In the genomic region with DNA sequence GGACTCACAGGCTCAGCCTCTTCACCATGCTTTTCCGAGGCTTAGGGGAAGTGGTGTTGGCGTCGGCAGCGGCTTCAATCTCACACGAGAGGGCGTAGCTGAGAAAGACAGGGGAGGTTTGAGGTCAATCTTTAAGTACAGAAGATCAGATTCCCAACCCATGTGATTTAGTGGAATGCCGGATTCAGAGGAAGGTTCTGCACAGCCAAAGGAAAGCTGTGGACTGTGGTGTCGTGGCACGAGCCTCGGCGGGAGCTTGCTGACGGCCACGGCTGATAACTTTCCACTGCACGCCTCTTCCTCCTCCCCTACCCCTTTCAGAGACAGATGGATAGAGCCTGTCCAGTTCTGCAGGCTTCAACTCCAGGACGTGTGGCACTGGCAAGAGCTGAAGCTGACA, we compare ENCODE assay signal across 9 mouse cellular contexts.
DNase-seq lines count a peak whose midpoint lies in the region; ATAC-seq and TF ChIP-seq lines count a peak whose summit lies in the region.
"Had no signal": no experiment of that assay in that cellular context is flagged by ENCODE, and none has a peak within 500 bp of the region (broad histone marks: within the 10 kb centered on the region; RNA-seq: fewer than 3 reads in every experiment).

No protein-coding gene starts in this region.

- peak; percentile 9 for DNase-seq in midbrain, embryonic 14.5 days
- peak; percentile 33 for DNase-seq in retina, postnatal 1 day
- no peak for DNase-seq in c-Kit-positive CD71-positive TER-119-positive erythroid progenitor cells, embryonic 14.5 days (ENCODE audit: low spot score)
- no peak for DNase-seq in layer of hippocampus, adult 11-12 months (ENCODE audit: low spot score)
- no peak for DNase-seq in left cerebral cortex, postnatal 25 days (ENCODE audit: low spot score in 2 of 2)

- no peak overlapping the region for H3K4me3 ChIP-seq in midbrain, embryonic 14.5 days (replicated peaks; ENCODE audit: low read depth, low read length)
- H3K4me3 ChIP-seq in midbrain, embryonic 15.5 days: no peak overlapping the region
- H3K4me3 ChIP-seq in embryonic fibroblast, embryonic 13.5 days (ENCODE audit: insufficient read depth, low read length): no peak overlapping the region
- no peak overlapping the region for H3K4me3 ChIP-seq in kidney, embryonic 15.5 days (replicated peaks)
- H3K4me3 ChIP-seq: limb, embryonic 15.5 days had no signal

- WGBS in midbrain, embryonic 14.5 days: 69% methylated on average over 15 of the region's 15 CpGs
- WGBS in midbrain, embryonic 15.5 days: 70% methylated on average over 15 of the region's 15 CpGs
- 24% methylated on average over 15 of the region's 15 CpGs for WGBS in kidney, embryonic 15.5 days

- peak; percentile 6; the same call in 1 of the 2 replicates for TF ChIP-seq CTCF in embryonic fibroblast, embryonic 13.5 days (IDR thresholded peaks at IDR 0.05; ENCODE audit: borderline replicate concordance, insufficient read depth, low read length)

- H3K4me1 ChIP-seq in midbrain, embryonic 14.5 days (ENCODE audit: control insufficient read depth, insufficient read depth, low read length): no peaks in the 10 kb centered on the region
- no peaks in the 10 kb centered on the region for H3K4me1 ChIP-seq in midbrain, embryonic 15.5 days
- peaks cover 11% of the 10 kb centered on the region for H3K4me1 ChIP-seq in embryonic fibroblast, embryonic 13.5 days (ENCODE audit: control insufficient read depth, insufficient read depth, low read length)
- peaks cover 21% of the 10 kb centered on the region for H3K4me1 ChIP-seq in kidney, embryonic 15.5 days
- H3K4me1 ChIP-seq: limb, embryonic 15.5 days had no signal

- no peak overlapping the region for H3K27ac ChIP-seq in midbrain, embryonic 14.5 days (replicated peaks; ENCODE audit: low read depth, low read length)
- H3K27ac ChIP-seq in midbrain, embryonic 15.5 days: no peak overlapping the region
- no peak overlapping the region for H3K27ac ChIP-seq in embryonic fibroblast, embryonic 13.5 days (ENCODE audit: insufficient read depth, low read length)
- peak overlapping the region; percentile 37 for H3K27ac ChIP-seq in kidney, embryonic 15.5 days
- H3K27ac ChIP-seq: limb, embryonic 15.5 days had no signal

- intact Hi-C loops in left cerebral cortex, postnatal 25 days (cut with DNase I): no loop called here

- no peak overlapping the region for H3K4me2 ChIP-seq in midbrain, embryonic 14.5 days (ENCODE audit: low read length)
- H3K4me2 ChIP-seq in midbrain, embryonic 15.5 days: no peak overlapping the region
- H3K4me2 ChIP-seq in kidney, embryonic 15.5 days: peak overlapping the region; percentile 33; the same call in 1 of the 2 replicates
- H3K4me2 ChIP-seq: limb, embryonic 15.5 days had no signal

- no peaks in the 10 kb centered on the region for H3K9me3 ChIP-seq in midbrain, embryonic 14.5 days (ENCODE audit: control insufficient read depth, low read length)
- no peaks in the 10 kb centered on the region for H3K9me3 ChIP-seq in midbrain, embryonic 15.5 days
- H3K9me3 ChIP-seq in kidney, embryonic 15.5 days (replicated peaks): no peaks in the 10 kb centered on the region
- H3K9me3 ChIP-seq: limb, embryonic 15.5 days had no signal

- no peak for TF ChIP-seq POLR2A in embryonic fibroblast, embryonic 13.5 days (IDR thresholded peaks at IDR 0.05; ENCODE audit: low read depth, low read length)

- no peak for ATAC-seq in midbrain, embryonic 14.5 days (ENCODE audit: low FRiP score, low TSS enrichment)
- ATAC-seq in midbrain, embryonic 15.5 days (replicated peaks): no peak
- ATAC-seq in kidney, embryonic 15.5 days (replicated peaks; ENCODE audit: low FRiP score): peak; percentile 18; the same call in 1 of the 2 replicates

- H3K9ac ChIP-seq in midbrain, embryonic 14.5 days (replicated peaks; ENCODE audit: low read length): no peak overlapping the region
- H3K9ac ChIP-seq in midbrain, embryonic 15.5 days: no peak overlapping the region
- H3K9ac ChIP-seq in kidney, embryonic 15.5 days: no peak overlapping the region
- H3K9ac ChIP-seq: limb, embryonic 15.5 days had no signal

- no peaks in the 10 kb centered on the region for H3K27me3 ChIP-seq in midbrain, embryonic 14.5 days (ENCODE audit: control insufficient read depth, insufficient read depth, low read length)
- H3K27me3 ChIP-seq in midbrain, embryonic 15.5 days (replicated peaks): no peaks in the 10 kb centered on the region
- no peaks in the 10 kb centered on the region for H3K27me3 ChIP-seq in kidney, embryonic 15.5 days
- H3K27me3 ChIP-seq: limb, embryonic 15.5 days had no signal

- 0 out of 2 replicates have a peak, but pooled peaks cover 11% of the 10 kb centered on the region for H3K36me3 ChIP-seq in midbrain, embryonic 14.5 days (ENCODE audit: control insufficient read depth, insufficient read depth, low read length)
- no peaks in the 10 kb centered on the region for H3K36me3 ChIP-seq in midbrain, embryonic 15.5 days (replicated peaks)
- peaks cover 80% of the 10 kb centered on the region for H3K36me3 ChIP-seq in kidney, embryonic 15.5 days

Comparison
In these comparisons a context has a peak if more than half of its experiments do, and no peak if none do; other contexts are left out.
1. DNase-seq: peak in midbrain, embryonic 14.5 days (single experiment) and retina, postnatal 1 day (single experiment); none in c-Kit-positive CD71-positive TER-119-positive erythroid progenitor cells, embryonic 14.5 days (single experiment), layer of hippocampus, adult 11-12 months (single experiment) and left cerebral cortex, postnatal 25 days (0 of 2).